Mouse (Mus musculus): ENCODE data around the gene Gzmm.

GRCm38 (mm10) chr10:79733847-79734246, 45.0 kb downstream of the Gzmm start:
- no peak for TF ChIP-seq ZC3H11A (IDR thresholded peaks at IDR 0.05; ENCODE audit: borderline replicate concordance, low read depth, low read length)
- TF ChIP-seq HCFC1 (IDR thresholded peaks at IDR 0.05; ENCODE audit: borderline replicate concordance, insufficient read depth, low read length), result no peak
- no peak for TF ChIP-seq MAFK (IDR thresholded peaks at IDR 0.05; ENCODE audit: insufficient read depth, low read depth, low read length)
- no peak for TF ChIP-seq ZNF384 (IDR thresholded peaks at IDR 0.05; ENCODE audit: low read depth, low read length)
- no peak for TF ChIP-seq CHD2 (IDR thresholded peaks at IDR 0.05; ENCODE audit: low read depth, low read length)
